Mouse (Mus musculus) heart, adult 9 months (tissue): ENCODE data around the gene Psmd9.
"Not testable (repeated sequence)": the region's sequence is repeated elsewhere in the genome, so short reads cannot be mapped to it uniquely, and the experiment has no call there.

Source experiments
- DNase-seq, 2 experiments: peaks; one replicate each; pipeline ENCODE4 v3.0.0; 2022; ENCODE audit warnings: low spot score in 2 of 2

The Psmd9 gene

DNA sequence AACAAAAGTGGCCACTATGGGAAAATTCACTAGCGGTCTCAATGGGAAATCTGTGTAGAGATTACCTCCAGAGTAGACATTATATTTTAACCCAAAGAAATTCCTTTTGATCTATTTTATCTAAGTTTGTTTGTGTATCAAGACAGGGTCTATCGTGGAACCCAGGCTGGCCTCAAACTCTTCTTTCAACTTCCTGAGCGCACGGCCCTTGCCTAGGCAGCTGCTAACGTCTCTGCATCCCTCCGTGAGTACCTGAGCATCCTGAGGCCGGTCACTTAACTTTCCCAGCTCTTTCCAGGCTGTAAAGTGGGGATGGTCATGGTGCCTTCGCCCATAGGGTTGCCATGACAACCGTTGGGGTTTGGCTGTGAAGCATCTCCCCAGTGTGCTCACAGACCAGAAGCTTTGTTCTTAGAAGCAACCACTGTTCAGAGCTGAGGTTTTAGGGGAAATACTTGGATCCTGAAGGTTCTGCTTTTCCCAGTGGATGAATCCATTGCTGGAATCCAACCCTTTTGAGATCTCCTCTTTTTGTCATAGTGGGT lies 23.5 kb downstream of the Psmd9 start:
- no peak for DNase-seq

DNA sequence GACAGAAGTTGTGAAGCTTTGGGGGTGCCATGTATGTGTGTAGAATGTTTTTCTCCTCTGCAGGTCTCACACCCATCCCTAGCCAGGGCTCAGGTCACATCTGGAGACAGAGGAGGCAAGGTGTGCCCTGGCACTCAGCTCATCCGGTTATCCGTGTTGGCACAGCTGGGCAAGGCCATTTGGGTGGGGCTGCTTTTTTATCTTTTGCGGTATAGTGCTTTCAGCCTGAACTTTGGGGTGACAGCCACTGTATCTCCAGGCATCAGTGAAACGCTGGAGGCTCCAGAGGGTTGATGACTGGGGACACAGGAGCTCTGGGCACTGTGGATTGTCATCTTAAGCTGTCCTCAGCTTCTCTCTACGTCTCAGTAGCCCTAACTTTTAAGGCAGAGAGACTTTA lies 24.2 kb downstream of the Psmd9 start:
- no peak for DNase-seq

DNA sequence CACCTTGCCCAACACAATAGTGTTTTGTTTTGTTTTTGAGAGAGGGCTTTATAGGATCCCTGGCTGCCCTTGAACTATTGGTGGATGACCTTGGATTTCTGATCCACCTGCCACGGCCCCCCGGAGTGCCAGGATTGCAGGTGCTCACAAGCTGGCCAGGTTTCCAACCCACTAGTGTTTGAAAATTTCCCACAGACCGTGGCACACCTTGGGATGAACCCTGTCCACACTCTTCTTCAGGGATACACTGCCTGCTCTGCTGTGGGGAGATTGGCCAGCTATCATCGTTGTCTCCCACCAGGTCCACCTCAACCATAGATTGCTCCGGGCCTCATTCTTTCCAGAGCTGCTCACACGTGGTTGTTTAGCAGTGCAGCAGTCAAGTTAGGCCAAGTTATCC lies 25.6 kb downstream of the Psmd9 start:
- no peak for DNase-seq

DNA sequence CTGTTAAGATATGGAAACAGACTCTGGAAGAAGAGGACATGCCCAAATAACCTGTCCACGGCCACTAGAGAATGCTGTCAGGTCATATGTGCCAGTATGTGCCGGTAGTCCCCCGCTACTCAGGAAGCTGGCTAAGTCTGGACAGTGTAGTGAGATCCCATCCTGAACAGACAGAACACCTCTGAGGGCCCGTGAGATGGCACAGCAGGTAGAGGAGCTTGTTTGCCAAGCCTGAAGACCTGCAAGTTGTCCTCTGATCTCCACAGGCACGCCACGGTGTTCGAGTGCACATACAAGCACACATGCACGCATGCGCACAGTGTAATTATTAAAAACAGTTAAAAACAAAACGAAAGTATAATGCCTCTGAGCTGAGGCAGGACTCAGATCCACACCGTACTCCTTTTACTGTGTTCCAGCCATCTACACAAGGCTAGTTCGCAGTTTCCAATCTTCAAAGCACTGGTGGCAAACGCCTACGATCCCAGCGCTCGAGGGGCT lies 26.3 kb downstream of the Psmd9 start:
- no peak for DNase-seq

DNA sequence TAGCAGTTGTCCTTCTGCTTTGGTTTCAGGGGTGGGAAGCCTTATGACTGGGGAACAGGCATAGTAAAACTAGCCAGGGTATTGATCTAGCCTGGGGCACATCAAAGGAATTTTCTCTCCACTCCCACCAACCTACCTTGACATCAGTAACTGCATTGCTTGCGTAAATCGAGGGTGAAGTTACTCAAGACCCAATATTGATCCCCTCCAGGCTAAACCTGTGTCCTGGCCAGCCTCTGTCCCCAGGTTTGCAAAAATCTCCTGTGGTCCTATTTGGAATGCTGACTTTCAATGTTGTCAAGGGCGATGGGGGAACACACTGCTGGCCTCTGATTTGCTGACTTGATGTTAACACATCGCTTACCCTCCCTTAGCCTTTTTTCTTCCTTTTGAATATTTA lies 27.5 kb downstream of the Psmd9 start:
- no peak for DNase-seq

DNA sequence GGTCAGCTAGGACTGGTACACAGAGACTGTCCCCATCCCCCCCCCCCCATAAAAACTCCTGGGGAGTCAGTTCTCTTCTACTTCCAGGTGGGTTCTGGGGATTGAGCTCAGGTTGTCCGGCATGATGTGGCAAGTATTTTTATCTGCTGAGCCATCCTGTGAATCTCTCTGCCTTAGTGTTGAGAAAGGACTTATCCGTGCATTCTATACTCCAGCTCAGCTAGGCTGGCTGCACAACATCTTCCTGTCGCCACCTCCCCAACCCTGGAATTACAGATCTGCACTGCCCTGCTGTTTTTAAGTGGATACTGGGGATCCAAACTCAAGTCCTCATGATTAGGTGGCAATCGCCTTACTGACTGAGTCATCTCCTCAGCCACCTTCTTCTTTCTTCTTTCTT lies 29.3 kb downstream of the Psmd9 start:
- no peak for DNase-seq

DNA sequence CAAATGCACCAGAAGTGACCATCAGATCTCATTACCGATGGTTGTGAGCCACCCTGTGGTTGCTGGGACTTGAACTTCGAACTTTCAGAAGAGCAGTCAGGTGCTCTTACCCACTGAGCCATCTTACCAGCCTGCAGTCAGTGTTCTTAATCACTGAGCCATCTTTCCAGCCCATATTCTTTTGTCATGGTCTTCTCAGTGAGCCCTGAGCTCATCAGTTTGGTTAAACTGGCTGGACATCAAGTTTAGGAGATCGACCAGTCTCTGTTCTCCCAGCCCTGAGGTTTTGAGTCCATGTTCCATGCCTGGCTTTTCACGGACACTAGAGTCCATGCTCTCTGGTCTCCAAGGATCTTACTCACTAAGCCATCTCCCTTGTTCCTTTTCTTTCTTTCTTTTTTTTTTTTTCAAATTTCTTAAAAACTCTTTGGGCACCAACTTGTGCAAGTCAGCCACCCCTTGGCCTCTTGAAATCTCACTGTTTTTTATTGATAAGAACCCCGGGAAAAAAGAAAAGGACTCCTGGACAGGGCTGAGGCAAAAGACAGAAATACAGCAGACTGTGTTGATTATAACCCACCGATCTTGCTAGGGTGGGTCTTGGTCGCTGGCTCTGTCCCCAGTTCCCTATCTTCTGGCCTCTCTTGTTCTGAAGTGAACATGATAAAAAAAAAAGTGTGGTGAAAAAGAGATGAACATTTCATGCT lies 31.8 kb downstream of the Psmd9 start:
- DNase-seq = not testable (repeated sequence)

DNA sequence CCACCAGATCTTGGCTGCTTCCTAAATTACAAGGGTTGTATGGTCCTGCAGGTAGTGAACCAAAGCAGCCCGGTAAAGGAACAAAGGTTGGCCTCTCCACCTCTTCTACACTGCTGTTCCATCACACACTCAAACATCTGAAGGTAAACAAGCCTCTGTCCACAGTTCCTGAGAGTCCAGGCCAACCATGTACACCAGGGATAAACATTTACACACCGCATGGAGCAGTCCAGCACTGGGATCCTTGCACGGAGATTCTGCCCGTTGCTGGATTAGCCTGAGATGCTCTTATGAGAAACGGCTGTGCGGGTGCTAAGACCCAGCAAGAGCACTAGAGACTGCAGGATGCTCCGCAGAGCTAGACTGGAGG lies 32.3 kb downstream of the Psmd9 start:
- no peak for DNase-seq

DNA sequence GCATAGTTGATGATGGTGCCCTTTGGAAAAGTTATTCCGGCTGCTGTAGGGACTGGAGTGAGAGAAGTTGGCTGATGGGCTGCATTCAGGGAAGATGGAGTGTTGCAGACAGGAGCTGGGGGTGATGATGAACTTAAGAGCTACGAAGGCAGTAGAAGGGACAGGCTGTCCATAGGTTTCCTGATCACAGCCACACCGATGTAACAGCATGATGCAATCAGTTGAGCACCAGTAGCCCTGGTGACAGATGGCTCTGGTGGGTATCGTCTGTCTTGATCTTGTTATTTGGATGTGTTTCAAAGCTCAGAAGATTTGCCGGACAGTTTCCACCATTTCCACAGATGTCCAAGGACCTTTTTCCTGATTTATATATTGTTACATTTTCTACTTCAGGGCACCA lies 32.8 kb downstream of the Psmd9 start:
- DNase-seq = no peak

DNA sequence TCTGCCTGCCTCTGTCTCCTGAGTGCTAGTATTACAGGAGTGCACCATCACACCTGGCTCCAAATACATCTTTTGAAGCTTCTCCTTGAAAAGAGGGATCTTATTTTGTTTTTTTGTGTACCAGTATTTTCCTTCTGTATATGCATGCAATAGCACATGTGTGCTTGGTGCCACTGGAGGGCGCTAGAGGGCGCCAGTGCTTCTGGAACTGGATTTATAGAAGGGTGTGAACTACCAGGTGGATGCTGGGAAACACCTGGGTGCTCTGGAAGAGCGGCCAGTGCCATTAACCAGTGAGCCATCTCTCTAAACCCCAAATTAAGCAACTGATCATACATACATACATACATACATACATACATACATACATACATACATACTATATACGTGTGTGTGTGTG lies 33.6 kb downstream of the Psmd9 start:
- DNase-seq = not testable (repeated sequence)

DNA sequence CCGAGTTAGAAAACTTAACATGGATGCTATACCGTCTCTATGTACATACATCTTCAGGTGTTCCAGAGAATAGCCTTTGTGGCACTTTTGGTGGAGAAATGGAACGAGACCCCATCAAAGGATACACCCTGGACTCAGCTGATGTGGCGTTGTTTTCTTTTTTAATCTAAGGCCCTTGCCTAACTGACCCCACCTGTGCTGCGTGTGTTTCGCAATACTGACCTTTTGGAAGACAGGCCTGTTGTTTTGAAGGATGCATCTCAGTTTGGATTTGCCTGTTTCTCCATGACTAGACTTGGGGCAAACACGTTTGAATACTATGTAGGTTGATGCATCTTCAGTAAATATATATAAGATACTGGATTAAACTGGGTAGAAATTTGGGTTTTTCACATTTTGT lies 34.4 kb downstream of the Psmd9 start:
- DNase-seq = not testable (repeated sequence)

DNA sequence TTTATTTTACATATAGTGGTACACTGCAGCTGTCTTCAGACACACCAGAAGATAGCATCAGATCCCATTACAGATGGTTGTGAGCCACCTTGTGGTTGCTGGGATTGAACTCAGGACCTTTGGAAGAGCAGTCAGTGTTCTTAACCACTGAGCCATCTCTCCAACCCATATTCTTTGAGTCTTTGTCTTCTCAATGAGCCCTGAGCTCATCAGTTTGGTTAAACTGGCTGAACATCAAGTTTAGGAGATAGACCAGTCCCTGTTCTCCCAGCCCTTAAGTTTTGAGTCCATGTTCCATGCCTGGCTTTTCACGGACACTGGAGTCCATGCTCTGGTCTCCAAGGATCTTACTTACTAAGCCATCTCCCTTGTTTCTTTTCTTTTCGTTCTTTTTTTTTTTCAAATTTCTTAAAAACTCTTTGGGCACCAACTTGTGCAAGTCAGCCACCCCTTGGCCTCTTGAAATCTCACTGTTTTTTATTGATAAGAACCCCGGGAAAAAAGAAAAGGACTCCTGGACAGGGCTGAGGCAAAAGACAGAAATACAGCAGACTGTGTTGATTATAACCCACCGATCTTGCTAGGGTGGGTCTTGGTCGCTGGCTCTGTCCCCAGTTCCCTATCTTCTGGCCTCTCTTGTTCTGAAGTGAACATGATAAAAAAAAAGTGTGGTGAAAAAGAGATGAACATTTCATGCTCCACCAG lies 53.3 kb downstream of the Psmd9 start:
- not testable (repeated sequence) for DNase-seq

DNA sequence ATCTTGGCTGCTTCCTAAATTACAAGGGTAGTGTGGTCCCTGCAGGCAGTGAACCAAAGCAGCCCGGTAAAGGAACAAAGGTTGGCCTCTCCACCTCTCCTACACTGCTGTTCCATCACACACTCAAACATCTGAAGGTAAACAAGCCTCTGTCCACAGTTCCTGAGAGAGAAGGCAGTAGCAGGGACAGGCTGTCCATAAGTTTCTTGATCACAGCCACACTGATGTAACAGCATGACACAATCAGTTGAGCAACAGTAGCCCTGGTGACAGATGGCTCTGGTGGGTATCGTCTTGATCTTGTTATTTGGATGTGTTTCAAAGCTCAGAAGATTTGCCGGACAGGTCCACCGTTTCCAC lies 53.8 kb downstream of the Psmd9 start:
- DNase-seq = no peak

DNA sequence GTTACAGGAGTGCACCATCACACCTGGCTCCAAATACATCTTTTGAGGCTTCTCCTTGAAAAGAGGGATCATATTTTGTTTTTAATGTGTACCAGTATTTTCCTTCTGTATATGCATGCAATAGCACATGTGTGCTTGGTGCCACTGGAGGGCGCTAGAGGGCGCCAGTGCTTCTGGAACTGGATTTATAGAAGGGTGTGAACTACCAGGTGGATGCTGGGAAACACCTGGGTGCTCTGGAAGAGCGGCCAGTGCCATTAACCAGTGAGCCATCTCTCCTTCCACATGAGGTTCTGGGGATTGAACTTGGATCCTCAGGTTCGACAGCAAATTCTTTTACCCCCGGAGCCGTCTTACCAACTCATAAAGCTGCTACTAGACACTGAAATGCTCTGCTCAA lies 54.6 kb downstream of the Psmd9 start:
- not testable (repeated sequence) for DNase-seq

DNA sequence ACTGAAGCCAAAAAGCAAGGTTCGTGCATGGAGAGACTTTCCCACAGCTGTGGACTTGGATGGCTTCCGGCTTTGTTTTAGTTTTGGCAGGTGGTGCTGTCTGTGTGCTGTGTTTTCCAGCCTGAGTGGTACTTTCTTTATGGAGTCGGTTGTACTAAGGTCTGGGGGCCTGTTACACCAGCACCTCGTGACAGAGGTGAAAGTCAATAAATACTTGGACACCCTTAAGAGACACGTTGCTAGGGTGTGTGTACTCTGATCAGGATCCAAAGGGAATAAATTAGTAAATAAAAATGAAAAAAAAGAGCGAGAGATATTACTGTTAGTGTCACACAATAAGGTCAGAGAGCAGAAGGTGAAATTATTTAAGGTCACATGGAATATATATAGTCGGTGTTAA lies 57.6 kb downstream of the Psmd9 start:
- no peak for DNase-seq

DNA sequence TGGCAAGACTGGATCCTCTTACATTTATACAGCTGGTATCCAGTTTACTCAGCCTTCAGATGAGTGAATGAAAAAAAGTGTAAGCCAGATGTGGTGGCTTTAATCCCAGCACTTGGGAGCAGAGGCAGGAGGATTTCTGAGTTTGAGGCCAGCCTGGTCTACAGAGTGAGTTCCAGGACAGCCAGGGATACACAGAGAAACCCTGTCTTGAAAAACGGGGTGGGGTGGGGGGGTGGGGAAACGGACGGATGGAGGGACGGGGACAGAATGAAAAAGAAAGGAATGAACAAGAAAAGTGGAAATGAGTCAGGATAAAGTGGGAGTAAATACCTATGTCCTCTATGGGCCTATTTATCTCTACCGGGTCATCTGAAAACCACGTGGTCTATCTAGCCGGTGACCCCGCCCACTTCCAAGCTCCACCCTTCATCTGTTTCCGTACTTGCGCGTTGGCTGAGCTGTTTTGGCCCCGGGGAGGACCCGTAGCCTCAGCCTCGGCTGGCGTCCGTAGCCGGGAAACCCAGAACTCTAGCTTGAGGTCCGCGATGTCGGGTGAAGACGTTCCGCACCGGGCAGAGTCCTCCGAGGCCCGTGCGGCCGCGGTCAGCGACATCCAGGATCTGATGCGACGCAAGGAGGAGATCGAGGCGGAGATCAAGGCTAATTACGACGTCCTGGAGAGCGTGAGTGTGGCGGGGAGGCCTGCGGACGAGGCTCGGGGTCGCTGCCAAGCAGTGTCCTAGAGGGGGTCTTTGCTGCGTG lies 58.7 kb downstream of the Psmd9 start:
- DNase-seq = peak; percentile 92 to 93

DNA sequence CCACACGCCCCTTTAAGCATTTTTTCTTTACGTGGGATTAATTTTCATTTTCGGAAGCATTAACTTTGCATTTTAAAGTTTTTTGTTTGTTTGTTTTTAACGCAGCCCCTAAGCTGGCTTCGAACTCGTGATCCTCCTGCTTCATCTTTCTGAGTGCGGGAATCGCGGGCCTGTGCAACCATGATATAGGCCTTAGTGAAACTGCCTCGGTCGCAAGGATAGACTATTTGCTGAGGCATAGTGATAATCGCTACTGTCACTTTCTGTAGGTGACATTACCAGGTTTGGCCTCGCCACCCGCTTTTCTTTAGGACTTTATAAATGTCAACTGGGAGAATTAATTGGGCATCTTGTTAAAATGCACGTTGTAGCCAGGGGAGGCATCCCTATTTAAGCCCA lies 59.3 kb downstream of the Psmd9 start:
- no peak for DNase-seq

DNA sequence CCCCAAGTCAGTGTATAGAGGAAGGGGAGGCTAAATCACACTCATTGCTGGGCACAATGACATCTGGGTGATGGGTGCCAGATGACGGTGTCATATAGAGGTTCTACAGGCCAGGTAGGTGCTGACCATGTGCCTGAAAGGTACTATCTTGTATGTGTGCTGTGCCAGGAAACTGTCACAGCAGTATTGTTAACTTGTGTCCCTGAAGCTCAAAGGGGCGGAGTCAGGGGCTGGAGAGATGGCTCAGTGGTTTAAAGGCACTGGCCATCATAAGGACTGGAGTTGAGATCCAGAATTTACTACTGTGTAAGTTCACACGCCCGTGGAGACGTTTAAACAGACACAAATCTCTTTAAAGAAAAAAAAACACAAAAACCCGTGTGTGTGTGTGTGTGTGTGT lies 60.1 kb downstream of the Psmd9 start:
- DNase-seq = no peak

DNA sequence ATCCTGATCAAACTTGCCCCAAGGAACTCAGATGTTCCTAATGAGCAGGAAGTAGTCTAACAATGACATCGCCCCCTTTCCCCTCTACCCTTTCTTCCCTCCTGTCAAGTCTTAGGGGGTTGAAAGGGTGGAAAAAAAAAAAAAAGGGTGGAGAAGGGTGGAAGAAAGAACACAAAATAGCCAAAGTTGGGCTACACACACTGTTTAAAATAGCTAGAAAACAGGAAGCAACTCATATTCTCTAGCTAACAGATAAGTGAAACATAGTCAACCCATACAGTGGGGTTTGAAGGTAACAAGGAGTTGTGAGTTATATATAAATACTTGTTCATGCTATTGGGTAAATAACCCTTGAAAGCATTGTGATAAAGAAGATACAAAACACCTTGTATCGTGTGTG lies 63.0 kb downstream of the Psmd9 start:
- no peak for DNase-seq

DNA sequence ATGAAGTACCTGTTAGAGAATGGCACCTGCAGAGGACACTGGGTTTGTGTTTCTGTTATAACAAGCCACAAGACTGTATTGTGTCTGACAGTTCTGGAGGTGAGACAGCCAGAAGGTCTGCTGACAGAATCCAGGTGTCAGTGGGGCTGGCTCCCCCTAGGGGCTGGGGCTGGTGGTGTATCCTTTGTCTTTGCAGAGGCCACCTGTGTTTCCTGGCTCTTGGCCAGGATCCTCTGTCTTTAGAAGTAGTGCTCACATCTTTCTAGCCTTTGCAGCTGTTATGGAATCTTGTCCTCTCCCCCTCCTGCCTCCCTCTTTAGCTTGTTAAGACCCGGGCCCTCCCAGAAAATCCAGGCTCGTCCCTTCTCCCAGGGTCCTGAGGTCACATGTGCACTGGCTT lies 66.5 kb downstream of the Psmd9 start:
- DNase-seq = no peak

DNA sequence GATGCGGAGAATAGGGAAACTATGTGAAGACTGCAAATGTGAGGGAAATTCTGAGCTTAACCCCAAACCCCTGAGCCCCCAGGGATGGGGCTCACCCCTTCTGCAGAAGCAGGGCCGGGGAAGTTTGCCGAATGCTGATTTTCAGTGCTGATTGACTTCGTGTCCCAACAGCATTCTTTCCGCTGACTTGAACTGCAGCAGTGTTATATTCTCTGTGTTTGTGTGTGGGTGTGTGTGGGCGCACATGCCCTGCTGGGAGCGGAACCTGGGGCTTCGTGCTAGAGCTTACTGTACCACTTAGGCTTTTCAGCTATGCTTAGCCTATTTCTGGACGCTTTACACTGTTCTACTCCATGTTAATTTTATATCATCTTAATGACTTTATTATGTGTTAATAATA lies 67.2 kb downstream of the Psmd9 start:
- DNase-seq = no peak

DNA sequence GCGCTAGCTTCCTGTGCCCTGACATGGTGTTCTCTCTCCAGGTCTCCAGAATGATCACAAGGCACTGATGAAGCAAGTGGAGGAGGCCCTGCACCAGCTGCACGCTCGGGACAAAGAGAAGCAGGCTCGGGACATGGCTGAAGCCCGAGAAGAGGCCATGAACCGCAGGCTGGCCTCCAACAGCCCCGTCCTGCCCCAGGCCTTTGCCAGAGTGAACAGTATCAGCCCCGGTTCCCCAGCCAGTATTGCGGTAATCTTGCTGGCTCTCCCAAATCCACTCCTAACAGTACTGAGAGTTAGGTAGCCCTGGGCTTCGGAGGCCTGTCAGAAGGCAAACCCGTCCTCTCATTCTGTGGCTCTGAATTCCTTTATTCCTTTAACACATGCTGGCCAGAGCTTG lies 70.3 kb downstream of the Psmd9 start:
- DNase-seq = peak; percentile 38 to 52

DNA sequence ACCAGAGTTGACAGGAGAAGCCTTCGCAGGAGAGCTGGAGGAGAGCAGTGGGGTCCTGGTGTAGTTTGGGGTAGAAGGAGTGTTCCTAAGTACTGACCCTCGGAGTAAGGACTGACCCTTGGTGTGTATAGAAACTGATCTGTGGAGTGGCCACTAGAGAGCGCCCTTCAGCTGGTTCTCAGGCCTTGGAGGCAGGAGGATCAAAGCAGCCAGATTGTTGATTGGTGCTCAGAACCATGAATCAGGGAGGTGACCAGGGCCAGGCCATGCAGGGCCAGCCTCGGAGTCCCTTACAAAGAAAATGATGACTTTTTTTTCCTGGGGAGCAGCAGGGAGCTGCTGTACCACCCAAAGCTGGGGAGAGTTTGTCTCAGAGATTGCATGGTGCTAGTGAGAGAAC lies 76.3 kb downstream of the Psmd9 start:
- no peak for DNase-seq
